In genomic region chr9:16361811-16362210, GRCm38 (mm10) we compare ENCODE assay signal across 18 mouse cellular contexts.
"Had no signal": no experiment of that assay in that cellular context is flagged by ENCODE, and none has a peak within 500 bp of the region (broad histone marks: within the 10 kb centered on the region; RNA-seq: fewer than 3 reads in every experiment).

No protein-coding gene starts in this region.

- H3K9me3 ChIP-seq: limb, embryonic 12.5 days; limb, embryonic 15.5 days; midbrain, embryonic 13.5 days had no signal

- ATAC-seq: liver, postnatal 0 days; lung, postnatal 0 days; midbrain, embryonic 13.5 days had no signal

- H3K27ac ChIP-seq: limb, embryonic 12.5 days; limb, embryonic 15.5 days; liver, embryonic 14.5 days; macrophage; midbrain, embryonic 13.5 days had no signal

- H3K9ac ChIP-seq: limb, embryonic 12.5 days; limb, embryonic 15.5 days; liver, embryonic 14.5 days; liver, postnatal 0 days; lung, embryonic 14.5 days; midbrain, embryonic 13.5 days had no signal

- H3K4me3 ChIP-seq: limb, embryonic 12.5 days; limb, embryonic 15.5 days; midbrain, embryonic 13.5 days had no signal

- H3K36me3 ChIP-seq: limb, embryonic 12.5 days; limb, embryonic 15.5 days; midbrain, embryonic 13.5 days had no signal

- H3K4me2 ChIP-seq: limb, embryonic 12.5 days; limb, embryonic 15.5 days; liver, embryonic 11.5 days; lung, embryonic 14.5 days; midbrain, embryonic 13.5 days had no signal

- H3K4me1 ChIP-seq: limb, embryonic 15.5 days had no signal

- DNase-seq: kidney, adult 18-20 months; kidney, adult 9 months; kidney, postnatal 14 days; kidney, postnatal 4 days; layer of hippocampus, adult 9-11 months; layer of hippocampus, postnatal 36 days; left cerebral cortex, postnatal 4 days; liver, postnatal 0 days; lung, embryonic 14.5 days; thymus, adult 18-20 months; thymus, postnatal 4 days had no signal

- H3K27me3 ChIP-seq: limb, embryonic 12.5 days; limb, embryonic 15.5 days; midbrain, embryonic 13.5 days had no signal
